16 mouse cellular contexts compared by ENCODE assay signal in the genomic region with DNA sequence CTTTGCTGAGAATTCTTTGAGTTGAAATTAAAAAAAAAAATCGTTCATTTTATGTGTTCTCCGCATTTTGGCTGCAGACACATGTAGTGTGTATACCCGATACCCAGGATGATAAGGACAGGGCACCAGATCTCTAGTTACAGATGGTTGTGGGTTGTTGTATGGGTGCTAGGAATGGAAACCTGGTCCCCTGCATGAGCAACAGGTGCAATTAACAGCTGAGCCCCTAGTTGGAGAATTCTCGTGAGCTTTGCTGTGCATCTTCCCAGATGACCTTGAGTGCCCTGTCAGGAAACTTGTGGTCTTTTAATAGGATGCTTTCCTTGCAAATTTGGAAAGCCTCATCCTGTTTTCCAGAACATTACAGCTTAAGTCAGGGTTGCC.
"Had no signal": no experiment of that assay in that cellular context is flagged by ENCODE, and none has a peak within 500 bp of the region (broad histone marks: within the 10 kb centered on the region; RNA-seq: fewer than 3 reads in every experiment).

No protein-coding gene starts in this region.

- H3K36me3 ChIP-seq: lung, embryonic 15.5 days; neural tube, embryonic 12.5 days; stomach, embryonic 15.5 days had no signal

- H3K4me3 ChIP-seq: liver, embryonic 15.5 days; lung, embryonic 15.5 days; megakaryocyte, embryonic 14.5 days; neural tube, embryonic 12.5 days; stomach, embryonic 15.5 days had no signal

- H3K27ac ChIP-seq: liver, embryonic 15.5 days; lung, embryonic 15.5 days; neural tube, embryonic 12.5 days; stomach, embryonic 15.5 days; stomach, postnatal 0 days had no signal

- ATAC-seq: lung, postnatal 0 days; midbrain, embryonic 16.5 days had no signal

- H3K27me3 ChIP-seq: liver, embryonic 15.5 days; lung, embryonic 15.5 days; megakaryocyte, embryonic 14.5 days; neural tube, embryonic 12.5 days; stomach, embryonic 15.5 days had no signal

- DNase-seq: lung, adult 2 months; lung, postnatal 14 days; lung, postnatal 36 days; midbrain, embryonic 14.5 days; right cerebral cortex, postnatal 14 days; thymus, adult 2 months; thymus, postnatal 25 days had no signal

- H3K4me2 ChIP-seq: liver, embryonic 15.5 days; lung, embryonic 15.5 days; midbrain, embryonic 11.5 days; neural tube, embryonic 12.5 days; stomach, embryonic 15.5 days had no signal

- H3K9ac ChIP-seq: liver, embryonic 15.5 days; lung, embryonic 15.5 days; neural tube, embryonic 12.5 days; stomach, embryonic 15.5 days had no signal

- H3K9me3 ChIP-seq: liver, embryonic 15.5 days; lung, embryonic 15.5 days; stomach, embryonic 15.5 days had no signal
